Mouse (Mus musculus) heart, postnatal 0 days (tissue): ENCODE results near the gene Alkbh3. TPM values are rescaled to one million over a fixed set of nuclear protein-coding genes. Genes with fewer than 3 reads are reported as not detected.
A peak's percentile ranks its signal among the peaks of the same experiment; 100 is the strongest.

ENCODE experiments used
- ATAC-seq: fragments of 200-750 bp; cut with Nextera tagmentation; 2 replicates; pipeline ENCODE4 v1.8.0; 2017; ENCODE audit warnings: low read depth, moderate number of reproducible peaks, moderate library complexity; ENCODE audit not compliant: insufficient read depth
- DNase-seq: peaks from one replicate; pipeline ENCODE4 v3.0.0-alpha.2; 2016; ENCODE audit warnings: low spot score
- H3K27ac ChIP-seq: fragments of 300-500 bp; sonication (generic); 2 replicates; pipeline ENCODE4 v1.5.1; 2014; ENCODE audit warnings: low read depth, mild to moderate bottlenecking
- H3K27me3 ChIP-seq: fragments of 300-500 bp; sonication (generic); 2 replicates; pipeline ENCODE4 v1.6.1; 2014; ENCODE audit warnings: low read length, mixed read lengths; ENCODE audit not compliant: control insufficient read depth, insufficient read depth
- H3K36me3 ChIP-seq: fragments of 300-500 bp; sonication (generic); replicated peaks from 2 replicates; pipeline ENCODE4 v1.6.1; 2014; ENCODE audit warnings: low read length, mixed read lengths; ENCODE audit not compliant: control insufficient read depth, insufficient read depth
- H3K4me1 ChIP-seq: fragments of 300-500 bp; sonication (generic); 2 replicates; pipeline ENCODE4 v1.6.1; 2014; ENCODE audit warnings: antibody characterized with exemption; ENCODE audit not compliant: control insufficient read depth, insufficient read depth
- H3K4me2 ChIP-seq: fragments of 300-500 bp; sonication (generic); 2 replicates; pipeline ENCODE4 v1.6.1; 2014; ENCODE audit warnings: low read depth, mild to moderate bottlenecking, low read length, moderate library complexity
- H3K4me3 ChIP-seq: fragments of 300-500 bp; sonication (generic); 2 replicates; pipeline ENCODE4 v1.5.1; 2014; ENCODE audit warnings: low read depth, low read length
- H3K9ac ChIP-seq: fragments of 300-500 bp; sonication (generic); replicated peaks from 2 replicates; pipeline ENCODE4 v1.6.1; 2014; ENCODE audit warnings: low read depth, low read length, mixed read lengths
- H3K9me3 ChIP-seq: fragments of 300-500 bp; sonication (generic); replicated peaks from 2 replicates; pipeline ENCODE4 v1.6.1; 2016; ENCODE audit warnings: low read length; ENCODE audit not compliant: control insufficient read depth
- CTCF ChIP-seq: IDR thresholded peaks from 2 replicates; pipeline ENCODE4 v1.5.1; 2016; ENCODE audit warnings: antibody characterized with exemption, control low read depth, low read depth
- EP300 ChIP-seq: IDR thresholded peaks from 2 replicates; pipeline ENCODE4 v1.6.1; 2016; ENCODE audit warnings: antibody characterized with exemption, low read depth
- WGBS: fragments of 180-500 bp; shearing (Covaris S2); extraction: QIAGEN DNeasy Blood & Tissue Kit; methylation state at CpG from one replicate; pipeline ENCODE4 v1.1.7; 2014; 5-methylcytosine and 5-hydroxymethylcytosine counted together
- polyA plus RNA-seq: library from polyadenylated mRNA; unstranded; fragments of >200 nt; fragmentation: Nextera tagmentation; extraction: Ambion mirVana; gene quantifications from 2 replicates; pipeline ENCODE4 v1.2.1, GENCODE M21; 2015
- total RNA-seq: library from RNA; depleted of rRNA; stranded (reverse); fragments of >200 nt; gene quantifications from 2 replicates; pipeline ENCODE4 v1.2.3, GENCODE M21; 2014; ENCODE audit warnings: low replicate concordance

The Alkbh3 gene
- total and polyA plus RNA-seq, 2 experiments from 2014 or later, result 96.8 to 123 TPM

- no peaks in the 10 kb centered on the region for H3K27me3 ChIP-seq
- H3K9ac ChIP-seq, result no peak overlapping the region
- H3K27ac ChIP-seq, result no peak overlapping the region
- H3K36me3 ChIP-seq, result no peaks in the 10 kb centered on the region
- no peak for DNase-seq
- no peaks in the 10 kb centered on the region for H3K9me3 ChIP-seq
- no peak for ATAC-seq
- H3K4me1 ChIP-seq, result peaks cover 15% of the 10 kb centered on the region
- no peak overlapping the region for H3K4me3 ChIP-seq
- 73% methylated on average over 5 of the region's 5 CpGs for WGBS
- no peak overlapping the region for H3K4me2 ChIP-seq
- no peak for TF ChIP-seq CTCF
- no peak for TF ChIP-seq EP300
Measured at GRCm38 (mm10) chr2:94049471-94050176, 39.0 kb upstream of the Alkbh3 start.

DNA sequence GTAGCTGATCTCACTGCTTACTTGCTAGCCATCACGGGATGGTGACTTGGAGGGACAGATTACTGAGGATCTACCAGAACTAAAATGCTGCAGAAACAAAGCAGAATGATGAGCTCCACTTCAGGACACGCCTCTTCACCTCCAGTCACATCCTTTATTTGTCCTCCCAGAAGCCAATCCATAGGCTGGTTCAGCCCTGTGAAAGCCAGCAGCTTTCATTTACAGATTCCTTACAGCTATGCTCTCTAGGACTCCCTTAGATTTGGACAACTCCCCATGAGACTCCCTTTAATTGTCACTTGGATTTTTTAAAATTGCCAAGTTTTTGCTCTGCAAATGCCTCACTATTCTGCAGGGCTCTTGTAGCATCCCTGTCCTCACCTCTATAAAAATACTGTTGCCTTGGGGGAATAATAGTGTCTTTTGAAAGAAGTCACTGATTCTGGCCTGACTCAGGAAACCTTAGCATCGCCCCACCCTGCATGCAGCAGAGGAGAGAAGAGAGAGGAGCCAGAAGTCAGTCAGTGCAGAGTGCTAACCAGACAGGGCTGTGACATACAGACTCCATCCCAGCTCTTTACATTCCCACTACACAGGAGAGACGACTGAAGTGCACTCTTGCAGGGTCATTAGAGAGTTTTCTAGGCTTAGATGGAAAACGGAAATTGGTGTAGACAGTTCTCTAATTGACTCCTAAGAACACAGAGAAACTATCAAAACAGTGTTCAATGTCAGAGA is 38.3 kb upstream of the Alkbh3 start:
- TF ChIP-seq CTCF (no peak), EP300 (no peak)
- ATAC-seq, result no peak
- no peaks in the 10 kb centered on the region for H3K9me3 ChIP-seq
- no peak overlapping the region for H3K27ac ChIP-seq
- no peaks in the 10 kb centered on the region for H3K36me3 ChIP-seq
- H3K27me3 ChIP-seq, result no peaks in the 10 kb centered on the region
- no peak overlapping the region for H3K9ac ChIP-seq
- no peak overlapping the region for H3K4me2 ChIP-seq
- DNase-seq, result no peak
- H3K4me1 ChIP-seq, result peaks cover 15% of the 10 kb centered on the region
- WGBS, result 64% methylated on average over 5 of the region's 5 CpGs
- H3K4me3 ChIP-seq, result no peak overlapping the region

GRCm38 (mm10) chr2:94048271-94048670 is 37.7 kb upstream of the Alkbh3 start:
- no peak for ATAC-seq
- Histone ChIP-seq H3K4me3 (no peak overlapping the region), H3K36me3 (no peaks in the 10 kb centered on the region), H3K4me1 (peaks cover 15% of the 10 kb centered on the region), H3K9me3 (no peaks in the 10 kb centered on the region), H3K9ac (no peak overlapping the region), H3K27ac (no peak overlapping the region), H3K27me3 (no peaks in the 10 kb centered on the region), H3K4me2 (no peak overlapping the region)
- WGBS, result 70% methylated on average over 1 of the region's 1 CpGs
- DNase-seq, result no peak
- no peak for TF ChIP-seq CTCF
- TF ChIP-seq EP300, result no peak

GRCm38 (mm10) chr2:94045411-94046090 is 34.9 kb upstream of the Alkbh3 start:
- no peak for TF ChIP-seq CTCF
- TF ChIP-seq EP300, result no peak
- ATAC-seq (peak; percentile 89), DNase-seq (peak; percentile 80)
- H3K4me2 ChIP-seq, result peak overlapping the region; percentile 42
- peaks cover 15% of the 10 kb centered on the region for H3K4me1 ChIP-seq
- H3K4me3 ChIP-seq, result 0 out of 2 replicates have a peak overlapping the region, but pooled peaks have one; percentile 13
- no peaks in the 10 kb centered on the region for H3K9me3 ChIP-seq
- H3K36me3 ChIP-seq, result no peaks in the 10 kb centered on the region
- no peaks in the 10 kb centered on the region for H3K27me3 ChIP-seq
- H3K27ac ChIP-seq, result peak overlapping the region; percentile 72
- no peak overlapping the region for H3K9ac ChIP-seq
- WGBS, result 10% methylated on average over 6 of the region's 6 CpGs

GRCm38 (mm10) chr2:94044174-94044573 is 33.6 kb upstream of the Alkbh3 start:
- no peaks in the 10 kb centered on the region for H3K9me3 ChIP-seq

More at GRCm38 (mm10) chr2:94044174-94044573, 33.6 kb upstream of the Alkbh3 start:
- ATAC-seq (no peak), DNase-seq (no peak)
- Histone ChIP-seq H3K27ac (no peak overlapping the region), H3K4me2 (no peak overlapping the region), H3K27me3 (no peaks in the 10 kb centered on the region), H3K4me3 (no peak overlapping the region), H3K9ac (no peak overlapping the region), H3K4me1 (peaks cover 15% of the 10 kb centered on the region), H3K36me3 (no peaks in the 10 kb centered on the region)
- no peak for TF ChIP-seq CTCF
- TF ChIP-seq EP300, result no peak
- WGBS, result 75% methylated on average over 2 of the region's 2 CpGs
